Mouse (Mus musculus) forebrain, embryonic 11.5 days (tissue): ENCODE data around the gene Nudt3. TPM values are rescaled to one million over a fixed set of nuclear protein-coding genes. Genes with fewer than 3 reads are reported as not detected.
A peak's percentile ranks its signal among the peaks of the same experiment; 100 is the strongest.

Experiments used
- ATAC-seq: fragments of 200-750 bp; cut with Nextera tagmentation; replicated peaks from 2 replicates; pipeline ENCODE4 v1.8.0; 2017; ENCODE audit warnings: moderate TSS enrichment; ENCODE audit not compliant: low FRiP score
- DNase-seq: peaks from one replicate; pipeline ENCODE4 v3.0.0-alpha.2; 2017; ENCODE audit warnings: low spot score
- H3K27ac ChIP-seq: fragments of 300-500 bp; sonication (generic); 2 replicates; pipeline ENCODE4 v1.5.1; 2014; ENCODE audit warnings: low read depth, low read length
- H3K27me3 ChIP-seq: fragments of 300-500 bp; sonication (generic); 2 replicates; pipeline ENCODE4 v1.6.1; 2014; ENCODE audit warnings: mild to moderate bottlenecking, low read length, mixed read lengths; ENCODE audit not compliant: control insufficient read depth, insufficient read depth
- H3K36me3 ChIP-seq: fragments of 300-500 bp; sonication (generic); 2 replicates; pipeline ENCODE4 v1.6.1; 2014; ENCODE audit warnings: mild to moderate bottlenecking, low read length, moderate library complexity, mixed read lengths; ENCODE audit not compliant: control insufficient read depth, insufficient read depth
- H3K4me1 ChIP-seq: fragments of 300-500 bp; sonication (generic); replicated peaks from 2 replicates; pipeline ENCODE4 v1.6.1; 2014; ENCODE audit warnings: low read length, mixed read lengths; ENCODE audit not compliant: control insufficient read depth, insufficient read depth
- H3K4me2 ChIP-seq: fragments of 300-500 bp; sonication (generic); 2 replicates; pipeline ENCODE4 v1.6.1; 2014; ENCODE audit warnings: low read depth, mild to moderate bottlenecking, low read length, moderate library complexity, mixed read lengths; ENCODE audit not compliant: severe bottlenecking
- H3K4me3 ChIP-seq: fragments of 300-500 bp; sonication (generic); 2 replicates; pipeline ENCODE4 v1.5.1; 2014; ENCODE audit warnings: low read depth, low read length
- H3K9ac ChIP-seq: fragments of 300-500 bp; sonication (generic); 2 replicates; pipeline ENCODE4 v1.6.1; 2014; ENCODE audit warnings: low read length
- H3K9me3 ChIP-seq: fragments of 300-500 bp; sonication (generic); 2 replicates; pipeline ENCODE4 v1.6.1; 2016; ENCODE audit warnings: low read length, mixed read lengths; ENCODE audit not compliant: control insufficient read depth
- WGBS: fragments of 180-500 bp; shearing (Covaris S2); extraction: QIAGEN DNeasy Blood & Tissue Kit; methylation state at CpG from one replicate; pipeline ENCODE4 v1.1.7; 2014; 5-methylcytosine and 5-hydroxymethylcytosine counted together
- polyA plus RNA-seq: library from polyadenylated mRNA; unstranded; fragments of >200 nt; fragmentation: Nextera tagmentation; extraction: Ambion mirVana; gene quantifications from 2 replicates; pipeline ENCODE4 v1.2.1, GENCODE M21; 2014

Gene Nudt3
- polyA plus RNA-seq, 1 experiment from 2014 or later, result 50.5 TPM

DNA sequence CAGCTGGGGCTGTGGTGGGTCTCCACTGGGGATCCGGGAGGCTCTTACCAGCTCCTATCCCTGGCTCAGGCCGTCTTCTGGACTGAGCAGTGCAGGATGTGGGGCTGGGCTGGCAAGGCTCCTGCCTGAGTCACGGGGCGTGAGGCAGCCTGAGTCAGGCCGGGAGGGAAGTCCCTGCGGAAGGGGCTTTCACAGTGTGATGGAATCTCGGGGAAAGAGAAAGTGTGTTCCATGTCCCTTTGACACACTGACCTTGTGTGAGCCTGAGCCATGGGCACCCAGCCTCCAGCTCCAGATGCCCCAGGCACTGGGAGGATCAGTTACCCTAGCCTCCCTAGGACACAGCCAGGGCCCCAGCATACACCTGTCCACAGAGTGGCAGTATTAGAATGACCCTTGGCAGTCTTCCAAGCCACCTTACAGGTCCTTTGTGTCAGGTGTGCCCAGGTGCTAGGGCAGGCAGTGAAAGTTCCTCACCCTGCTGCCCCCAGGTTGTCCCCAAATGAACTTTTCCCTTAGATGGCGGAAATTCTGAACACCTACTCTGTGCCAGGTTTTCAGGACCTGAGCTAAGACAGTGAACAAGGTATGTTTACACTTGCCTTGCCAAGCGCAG, 75.9 kb downstream of the Nudt3 start:
- no peaks in the 10 kb centered on the region for H3K36me3 ChIP-seq
- no peaks in the 10 kb centered on the region for H3K9me3 ChIP-seq
- peaks cover 12% of the 10 kb centered on the region for H3K4me1 ChIP-seq
- WGBS, result 77% methylated on average over 9 of the region's 9 CpGs
- H3K27me3 ChIP-seq, result no peaks in the 10 kb centered on the region
- DNase-seq (no peak), ATAC-seq (no peak)
- H3K27ac ChIP-seq, result no peak overlapping the region
- H3K4me2 ChIP-seq, result no peak overlapping the region
- no peak overlapping the region for H3K9ac ChIP-seq
- no peak overlapping the region for H3K4me3 ChIP-seq

DNA sequence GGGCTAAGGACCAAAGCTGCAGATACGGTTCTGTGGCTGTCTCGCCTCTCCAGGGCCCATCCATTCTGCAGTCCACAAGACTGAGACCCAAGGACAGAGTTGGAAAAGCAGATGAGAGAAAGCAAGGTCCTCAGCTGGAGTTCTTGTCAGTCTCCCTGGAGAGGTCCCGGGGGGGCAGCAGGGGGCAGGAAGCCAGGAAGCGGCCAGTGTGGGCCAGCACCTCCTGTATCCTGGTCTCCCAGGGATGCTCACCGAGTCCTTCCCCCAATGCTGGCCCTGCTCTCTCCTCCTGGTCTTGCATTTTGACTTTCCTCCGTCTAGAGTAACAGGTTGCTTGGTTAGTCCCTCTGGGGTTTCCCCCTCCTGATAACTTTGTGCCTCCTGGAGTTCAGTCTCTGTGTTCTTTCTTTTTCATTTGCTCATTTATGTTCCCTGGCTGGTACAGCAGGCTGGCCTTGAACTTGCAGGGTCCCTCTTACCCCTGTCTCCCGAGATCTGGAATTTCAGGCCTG, 76.7 kb downstream of the Nudt3 start:
- no peaks in the 10 kb centered on the region for H3K36me3 ChIP-seq
- no peaks in the 10 kb centered on the region for H3K9me3 ChIP-seq
- H3K27ac ChIP-seq, result no peak overlapping the region
- H3K9ac ChIP-seq, result no peak overlapping the region
- 73% methylated on average over 7 of the region's 7 CpGs for WGBS
- ATAC-seq (no peak), DNase-seq (no peak)
- no peak overlapping the region for H3K4me2 ChIP-seq
- peaks cover 12% of the 10 kb centered on the region for H3K4me1 ChIP-seq
- no peaks in the 10 kb centered on the region for H3K27me3 ChIP-seq
- no peak overlapping the region for H3K4me3 ChIP-seq

GRCm38 (mm10) chr17:27545991-27546390, 77.3 kb downstream of the Nudt3 start:
- H3K4me2 ChIP-seq, result no peak overlapping the region
- DNase-seq (no peak), ATAC-seq (no peak)
- H3K9ac ChIP-seq, result no peak overlapping the region
- H3K36me3 ChIP-seq, result no peaks in the 10 kb centered on the region
- H3K27ac ChIP-seq, result no peak overlapping the region
- no peaks in the 10 kb centered on the region for H3K9me3 ChIP-seq
- peaks cover 12% of the 10 kb centered on the region for H3K4me1 ChIP-seq
- H3K27me3 ChIP-seq, result no peaks in the 10 kb centered on the region
- H3K4me3 ChIP-seq, result no peak overlapping the region
- 51% methylated on average over 12 of the region's 12 CpGs for WGBS

- H3K27ac ChIP-seq, result no peak overlapping the region
- H3K9ac ChIP-seq, result no peak overlapping the region
- no peak overlapping the region for H3K4me3 ChIP-seq
- ATAC-seq, result no peak
- peaks cover 12% of the 10 kb centered on the region for H3K4me1 ChIP-seq
- H3K36me3 ChIP-seq, result no peaks in the 10 kb centered on the region
- WGBS, result 91% methylated on average over 11 of the region's 11 CpGs
- H3K9me3 ChIP-seq, result no peaks in the 10 kb centered on the region
- no peak for DNase-seq
- no peak overlapping the region for H3K4me2 ChIP-seq
- H3K27me3 ChIP-seq, result no peaks in the 10 kb centered on the region
Observed at GRCm38 (mm10) chr17:27544551-27544950, 78.7 kb downstream of the Nudt3 start.

- H3K27me3 ChIP-seq, result no peaks in the 10 kb centered on the region
- no peak overlapping the region for H3K4me2 ChIP-seq
- no peaks in the 10 kb centered on the region for H3K9me3 ChIP-seq
- H3K36me3 ChIP-seq, result no peaks in the 10 kb centered on the region
- DNase-seq (no peak), ATAC-seq (no peak)
- no peak overlapping the region for H3K27ac ChIP-seq
- no peaks in the 10 kb centered on the region for H3K4me1 ChIP-seq
- 83% methylated on average over 3 of the region's 3 CpGs for WGBS
- H3K4me3 ChIP-seq, result no peak overlapping the region
- H3K9ac ChIP-seq, result no peak overlapping the region; the same call in 1 of the 2 replicates
Observed at GRCm38 (mm10) chr17:27541984-27542383, 81.3 kb downstream of the Nudt3 start.

- H3K4me3 ChIP-seq, result no peak overlapping the region
- no peak overlapping the region for H3K27ac ChIP-seq
- no peak for DNase-seq
- 71% methylated on average over 2 of the region's 2 CpGs for WGBS
- no peaks in the 10 kb centered on the region for H3K4me1 ChIP-seq
- no peaks in the 10 kb centered on the region for H3K9me3 ChIP-seq
- ATAC-seq, result no peak
- no peak overlapping the region for H3K9ac ChIP-seq
- H3K4me2 ChIP-seq, result no peak overlapping the region
- H3K27me3 ChIP-seq, result no peaks in the 10 kb centered on the region
- no peaks in the 10 kb centered on the region for H3K36me3 ChIP-seq
Observed at GRCm38 (mm10) chr17:27541261-27541660, 82.0 kb downstream of the Nudt3 start.

DNA sequence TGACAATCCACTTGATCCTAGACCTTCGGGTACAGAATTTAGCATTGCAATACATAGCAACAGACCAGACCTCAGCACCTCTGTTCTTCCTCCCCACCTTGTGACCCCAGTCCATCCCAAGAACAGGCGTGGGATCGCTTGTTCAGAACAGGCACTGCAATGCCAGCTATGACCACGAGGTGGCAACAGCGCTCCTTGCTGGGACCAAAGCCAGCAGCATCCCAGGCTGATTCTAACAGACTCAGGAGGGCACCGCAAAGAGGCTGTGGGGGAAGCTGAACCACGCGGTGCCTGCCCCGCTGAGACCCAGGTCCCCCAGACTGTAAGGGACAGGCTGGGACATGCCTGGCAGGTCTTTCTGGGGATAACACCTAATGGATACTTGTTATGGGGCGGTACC, 88.6 kb downstream of the Nudt3 start:
- ATAC-seq, result peak; percentile 69
- Histone ChIP-seq H3K4me2 (no peak overlapping the region), H3K27me3 (no peaks in the 10 kb centered on the region), H3K27ac (no peak overlapping the region), H3K9ac (no peak overlapping the region), H3K36me3 (no peaks in the 10 kb centered on the region), H3K4me1 (no peaks in the 10 kb centered on the region; the same call in 1 of the 2 replicates), H3K9me3 (no peaks in the 10 kb centered on the region), H3K4me3 (no peak overlapping the region)
- DNase-seq, result peak; percentile 96
- WGBS, result 3% methylated on average over 10 of the region's 10 CpGs

GRCm38 (mm10) chr17:27533354-27533753, 89.9 kb downstream of the Nudt3 start:
- Histone ChIP-seq H3K36me3 (no peaks in the 10 kb centered on the region), H3K9me3 (no peaks in the 10 kb centered on the region), H3K4me3 (no peak overlapping the region), H3K4me2 (no peak overlapping the region), H3K27me3 (no peaks in the 10 kb centered on the region), H3K27ac (no peak overlapping the region), H3K4me1 (no peaks in the 10 kb centered on the region; the same call in 1 of the 2 replicates), H3K9ac (no peak overlapping the region)
- DNase-seq, result no peak
- WGBS, result 81% methylated on average over 3 of the region's 3 CpGs
- ATAC-seq, result no peak

DNA sequence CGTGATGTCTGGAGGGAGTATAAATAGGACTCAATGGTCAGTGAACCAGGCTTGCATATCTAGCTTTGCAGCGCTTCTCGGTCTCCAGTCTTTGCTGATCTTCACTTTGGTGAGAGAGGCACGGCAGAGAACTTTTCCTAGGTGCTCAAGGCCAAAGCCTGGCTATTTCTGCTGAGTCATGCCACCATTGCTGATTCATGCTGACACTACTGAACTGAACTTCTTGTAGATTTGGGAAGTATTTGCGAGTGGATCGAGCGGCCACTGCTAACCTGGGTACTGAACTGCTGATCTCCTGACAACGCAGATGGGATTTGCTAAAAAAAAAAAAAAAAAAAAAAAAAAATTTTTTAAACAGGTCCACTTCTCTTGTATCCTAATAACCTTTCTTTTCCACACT, 91.2 kb downstream of the Nudt3 start:
- DNase-seq (no peak), ATAC-seq (no peak)
- H3K4me3 ChIP-seq, result no peak overlapping the region
- H3K9me3 ChIP-seq, result no peaks in the 10 kb centered on the region
- no peak overlapping the region for H3K4me2 ChIP-seq
- no peaks in the 10 kb centered on the region; the same call in 1 of the 2 replicates for H3K4me1 ChIP-seq
- H3K27ac ChIP-seq, result no peak overlapping the region
- no peak overlapping the region for H3K9ac ChIP-seq
- H3K27me3 ChIP-seq, result no peaks in the 10 kb centered on the region
- 91% methylated on average over 8 of the region's 8 CpGs for WGBS
- H3K36me3 ChIP-seq, result no peaks in the 10 kb centered on the region
